Mouse (Mus musculus): Measurements from ENCODE around the gene Dupd1.

GRCm38 (mm10) chr14:21683834-21684233 is 30.5 kb downstream of the Dupd1 start:
- TF ChIP-seq CTCF (IDR thresholded peaks at IDR 0.05; ENCODE audit: borderline replicate concordance, control insufficient read depth, extremely low read depth, insufficient read depth, low read length, poor library complexity) (no peak), POLR2A (IDR thresholded peaks at IDR 0.05; ENCODE audit: control insufficient read depth, extremely low read depth, insufficient read depth, low read length, poor library complexity) (no peak)

Measured in thymus, adult 2 months (tissue).